Mouse (Mus musculus) left cerebral cortex, adult 9 months (tissue): ENCODE results near the gene Dnajb14.
"Not testable (repeated sequence)": the region's sequence is repeated elsewhere in the genome, so short reads cannot be mapped to it uniquely, and the experiment has no call there.

Experiments used
- DNase-seq, 2 experiments: peaks; one replicate each; pipeline ENCODE4 v3.0.0; 2022; ENCODE audit warnings: low spot score in 2 of 2

Gene Dnajb14

DNA sequence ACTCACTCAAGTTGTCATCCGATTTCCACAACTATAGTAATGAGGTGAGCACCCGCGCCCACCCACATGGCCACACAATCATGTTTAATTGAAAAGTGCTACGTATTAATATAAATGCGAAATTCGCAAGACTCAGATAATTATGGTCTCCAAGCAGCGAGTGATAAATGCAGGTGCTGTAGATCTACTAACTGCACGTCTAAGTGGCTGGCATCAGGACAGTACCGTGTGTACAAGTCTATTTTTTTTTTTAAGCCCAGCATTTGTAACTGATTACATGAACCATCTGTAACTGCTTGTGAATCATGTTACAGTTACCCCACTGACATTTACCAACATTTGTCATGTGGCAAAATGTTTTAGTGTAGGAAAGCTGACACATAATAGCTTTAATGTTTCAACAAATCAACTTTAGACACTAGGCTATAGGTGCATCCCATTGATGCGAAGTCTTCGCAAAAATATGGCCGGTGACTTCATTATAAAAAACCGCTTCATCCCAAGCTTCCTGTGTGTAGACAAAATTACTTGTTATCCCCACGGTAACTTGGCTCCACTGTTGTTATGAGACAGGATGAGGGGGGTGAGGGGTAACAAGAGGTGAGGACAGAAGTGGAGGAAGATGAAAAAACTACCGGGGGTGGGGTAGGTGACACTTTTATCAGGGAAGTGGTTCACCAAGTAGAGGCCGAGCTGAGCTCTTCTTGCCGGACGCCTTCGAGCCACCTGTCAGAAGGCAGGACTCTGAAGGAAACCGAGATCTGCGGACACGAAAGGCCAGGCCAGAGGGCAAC, 3.9 kb upstream of the Dnajb14 start:
- no peak for DNase-seq

DNA sequence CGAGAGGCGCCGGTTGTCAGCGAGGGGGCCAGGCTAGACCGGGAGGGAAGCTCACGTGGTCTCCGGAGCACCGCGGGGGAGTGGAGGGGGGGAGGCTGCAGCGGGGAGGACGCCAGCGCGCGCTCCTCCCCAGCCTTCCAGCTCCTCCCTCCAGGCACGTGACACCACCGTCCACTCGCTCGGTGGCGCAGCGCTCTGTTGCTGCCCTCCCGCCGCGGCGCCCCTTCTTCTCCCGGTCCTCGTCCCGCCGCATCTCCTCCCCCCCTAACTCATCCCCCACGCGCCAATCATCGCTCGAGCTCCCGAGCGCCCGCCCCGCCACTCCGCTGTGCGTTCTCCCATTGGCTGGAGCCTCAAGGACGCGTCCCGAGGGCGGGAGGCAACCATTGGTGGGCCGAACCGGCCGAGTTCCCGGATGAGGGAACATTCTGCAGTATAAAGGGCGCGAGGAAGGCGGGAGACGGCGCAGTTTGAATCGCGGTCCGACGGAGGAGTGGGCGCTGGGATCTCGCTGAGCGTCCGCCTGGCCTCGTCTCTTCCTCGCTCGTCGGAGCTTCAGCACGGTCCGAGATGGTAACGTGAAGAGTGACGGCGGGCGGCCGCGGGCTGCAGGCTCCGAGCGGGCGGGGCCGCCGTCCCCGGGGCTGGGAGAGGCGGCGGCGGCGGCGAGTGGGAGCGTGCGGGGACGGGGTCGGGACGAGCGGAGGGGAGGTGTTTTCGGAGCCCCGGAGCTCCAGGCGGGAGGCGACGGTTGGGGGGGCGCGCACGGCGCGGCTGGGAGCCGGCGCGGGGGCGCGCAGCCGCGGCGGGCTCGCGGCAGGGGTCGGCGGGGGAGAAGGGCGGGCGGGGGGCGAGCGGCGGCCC, 3.1 kb upstream of the Dnajb14 start, which contains the start of gene H2afz:
Gene H2afz, plus strand, starts transcription at position 364 of the 864 bp plus-strand sequence.
- DNase-seq = peak; percentile 94 to 98

GRCm38 (mm10) chr3:137864988-137865982, 2.2 kb upstream of the Dnajb14 start:
- peak; percentile 64 to 87 for DNase-seq

DNA sequence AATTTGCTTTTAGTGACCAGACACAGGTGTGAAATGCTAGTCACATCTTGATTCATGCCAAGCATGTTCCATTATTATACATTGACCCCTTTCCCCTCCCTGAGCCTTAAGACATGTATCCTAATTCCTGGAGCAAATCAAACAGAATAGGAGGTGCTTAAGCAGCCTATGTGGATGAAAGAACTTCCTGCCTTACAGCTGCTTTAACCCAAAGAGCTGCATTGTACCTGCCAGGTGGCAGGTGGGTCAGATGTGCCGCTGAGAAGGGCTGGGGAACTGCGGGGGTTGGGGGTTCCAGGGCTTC, 390 bp upstream of the Dnajb14 start:
- DNase-seq = no peak

- DNase-seq = peak in 1 of 2 experiments; percentile 28
These were observed 829 bp downstream of the Dnajb14 start for GRCm38 (mm10) chr3:137868094-137868913.

- no peak for DNase-seq
These were observed 1.9 kb downstream of the Dnajb14 start for GRCm38 (mm10) chr3:137869395-137869794.

DNA sequence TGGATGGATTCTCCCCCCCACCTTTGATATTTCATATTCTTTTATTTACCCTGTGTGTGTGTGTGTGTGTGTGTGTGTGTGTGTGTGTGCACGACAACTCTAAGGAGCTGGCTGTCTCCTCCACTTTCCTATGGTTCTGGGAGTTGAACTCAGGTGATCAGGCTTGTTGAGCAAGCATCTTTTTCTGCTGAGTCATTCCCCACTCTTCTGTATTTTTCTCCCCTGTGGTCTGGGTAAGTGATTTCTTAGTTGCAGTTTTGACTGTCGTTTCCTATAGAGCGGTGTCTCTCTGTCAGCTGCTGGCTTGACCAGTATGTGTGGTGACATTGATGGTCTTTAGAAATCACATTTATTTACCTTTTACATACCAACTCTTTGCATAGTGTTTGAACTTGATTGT, 11.8 kb downstream of the Dnajb14 start:
- no peak for DNase-seq

GRCm38 (mm10) chr3:137880109-137880748, 12.8 kb downstream of the Dnajb14 start:
- DNase-seq = peak in 1 of 2 experiments; percentile 26

DNA sequence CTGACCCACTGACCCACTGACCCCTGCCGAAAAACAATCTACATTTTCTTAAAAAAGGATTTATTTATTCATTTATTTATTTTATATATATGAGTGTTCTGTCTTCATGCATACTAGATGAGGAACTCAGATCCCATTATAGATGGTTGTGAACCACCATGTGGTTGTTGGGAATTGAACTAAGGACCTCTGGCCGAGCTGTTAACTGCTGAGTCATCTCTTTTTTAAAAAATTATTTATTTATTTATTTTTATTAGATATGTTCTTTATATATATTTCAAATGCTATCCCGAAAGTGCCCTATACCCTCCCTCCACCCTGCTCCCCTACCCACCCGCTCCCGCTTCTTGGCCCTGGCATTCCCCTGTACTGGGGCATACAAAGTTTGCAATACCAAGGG, 13.6 kb downstream of the Dnajb14 start:
- DNase-seq = no peak

DNA sequence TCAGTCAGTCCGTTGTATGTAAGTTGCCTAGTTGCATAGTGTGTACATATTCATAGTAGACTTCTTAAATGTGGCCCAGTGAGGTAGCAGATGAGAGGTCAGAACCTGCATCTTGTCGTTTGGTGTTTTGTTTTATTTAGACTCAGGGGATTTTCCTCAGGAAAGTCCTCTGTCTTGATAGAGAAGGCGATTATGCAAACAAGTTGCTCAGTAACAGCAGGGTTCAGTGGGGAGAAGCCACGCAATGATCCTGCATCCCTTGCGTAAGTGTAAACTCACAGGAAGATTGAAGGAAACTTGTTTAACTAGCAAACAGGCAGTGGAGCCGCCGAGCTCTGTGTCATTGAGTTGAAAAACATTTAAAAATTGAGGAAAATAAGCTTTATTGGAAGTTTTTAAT, 20.5 kb downstream of the Dnajb14 start:
- no peak for DNase-seq

DNA sequence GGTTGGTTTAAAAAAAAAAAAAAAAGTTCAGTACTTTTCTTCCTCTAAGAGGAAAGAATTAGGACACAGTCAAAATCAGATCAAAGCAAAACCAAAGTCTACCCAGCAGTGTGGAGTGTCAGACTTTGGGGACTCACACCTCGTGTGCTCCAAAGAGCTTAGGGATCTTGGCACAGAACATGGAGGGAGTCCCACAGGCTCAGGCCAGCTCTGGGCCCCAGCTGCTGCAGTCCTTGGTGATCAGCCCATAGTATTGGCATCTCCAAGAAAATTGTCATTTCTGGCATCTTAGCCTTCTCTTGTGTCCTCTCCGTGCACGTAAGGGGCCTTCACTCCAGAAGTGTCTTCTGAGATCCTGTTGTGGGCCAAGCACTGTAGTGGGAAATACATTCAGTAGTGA, 23.6 kb downstream of the Dnajb14 start:
- DNase-seq = no peak

DNA sequence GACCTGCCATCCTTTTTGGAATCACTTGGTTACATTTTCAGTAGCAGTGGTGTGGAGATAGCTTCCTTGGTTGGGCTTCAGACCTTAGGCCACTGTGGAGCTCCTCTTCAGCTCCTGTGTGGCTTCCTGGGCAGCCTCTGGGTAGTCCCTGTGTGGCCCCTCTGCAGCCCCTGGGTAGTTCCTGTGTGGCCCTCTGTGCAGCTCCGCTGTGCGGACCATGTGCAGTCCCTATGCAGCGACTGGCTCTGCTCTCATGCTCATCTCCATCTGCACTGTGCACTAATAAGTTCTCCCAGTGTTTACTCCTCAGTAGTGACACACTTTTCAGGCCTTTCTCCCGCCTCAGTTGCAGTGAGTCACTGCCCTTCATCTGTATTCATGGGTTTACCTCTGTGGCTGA, 24.6 kb downstream of the Dnajb14 start:
- no peak for DNase-seq

DNA sequence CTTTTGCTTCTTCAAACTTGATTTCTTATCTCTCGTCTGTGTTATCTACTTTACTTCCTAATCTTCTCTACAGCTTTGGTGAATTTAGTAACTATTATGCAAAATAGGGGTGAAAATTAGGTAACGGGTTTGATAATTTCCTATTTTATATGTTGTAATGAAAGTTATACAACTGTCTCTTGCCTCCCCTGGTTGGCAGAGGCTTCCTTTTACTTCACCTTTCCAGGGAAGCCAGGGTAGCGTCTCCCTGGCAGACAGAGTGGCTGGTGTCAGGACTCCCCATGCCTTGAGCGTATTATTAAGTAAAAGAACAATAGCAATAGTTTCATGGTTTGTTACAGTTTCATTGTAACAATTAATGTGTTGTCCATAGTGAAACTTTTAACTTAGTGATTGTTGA, 26.3 kb downstream of the Dnajb14 start:
- DNase-seq = no peak

GRCm38 (mm10) chr3:137895196-137895595, 27.7 kb downstream of the Dnajb14 start:
- DNase-seq = no peak

- no peak for DNase-seq
These were observed 28.9 kb downstream of the Dnajb14 start for GRCm38 (mm10) chr3:137896386-137896785.

DNA sequence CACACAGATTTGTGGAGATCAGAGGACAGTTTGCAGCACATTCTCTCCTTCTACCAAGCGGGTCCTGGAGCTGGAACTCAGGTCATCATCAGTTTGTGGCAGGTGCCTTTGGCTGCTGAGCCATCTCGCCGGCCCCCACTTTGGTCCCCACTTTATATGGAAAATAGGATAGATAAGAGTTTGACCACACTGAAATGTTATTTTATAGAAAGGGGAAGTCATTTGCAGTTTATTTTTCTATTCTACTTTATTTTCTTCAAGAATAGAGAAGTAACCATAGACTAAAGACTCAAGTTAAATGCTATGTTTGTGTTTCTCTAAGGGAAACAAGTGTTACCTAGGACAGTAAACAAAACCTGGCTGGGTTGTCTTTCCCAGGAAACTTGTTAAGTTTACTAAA, 29.4 kb downstream of the Dnajb14 start:
- no peak for DNase-seq

- DNase-seq = no peak
These were observed 30.2 kb downstream of the Dnajb14 start for GRCm38 (mm10) chr3:137897685-137898084.

DNA sequence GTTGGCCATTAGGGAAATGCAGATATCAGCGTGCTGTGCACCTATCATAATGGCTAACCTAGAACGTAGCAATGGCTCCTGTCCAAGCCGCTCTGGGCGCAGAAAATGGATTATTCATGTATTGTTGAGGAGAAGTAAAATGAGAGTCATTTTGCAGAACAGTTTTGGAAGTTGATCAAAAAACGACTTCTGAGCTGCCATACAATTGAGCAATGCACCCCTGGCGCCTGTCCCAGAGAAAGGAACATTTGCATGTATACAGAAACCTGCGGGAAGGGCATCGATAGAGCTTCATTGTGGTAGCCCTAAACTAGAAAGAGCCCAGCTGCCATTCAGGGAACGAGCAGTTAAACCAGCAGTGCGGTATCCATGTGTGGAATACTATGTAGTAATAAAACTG, 32.7 kb downstream of the Dnajb14 start:
- peak in 1 of 2 experiments; percentile 17 for DNase-seq

- DNase-seq = no peak
These were observed 45.6 kb downstream of the Dnajb14 start for GRCm38 (mm10) chr3:137913093-137913492.

- not testable (repeated sequence) for DNase-seq
These were observed 47.1 kb downstream of the Dnajb14 start for GRCm38 (mm10) chr3:137914567-137914966.
